Mouse (Mus musculus) kidney, adult 2 months (tissue): ENCODE measurements around the gene Fibcd1.

Source experiments
- CTCF ChIP-seq: fragments of 200-500 bp; conservative IDR thresholded peaks from 2 replicates; pipeline ENCODE4 v1.5.1; 2011; ENCODE audit warnings: low read depth, mild to moderate bottlenecking, control low read depth, low read length, moderate library complexity, mixed read lengths; ENCODE audit not compliant: insufficient read depth, insufficient read length
- POLR2A ChIP-seq: fragments of 200-500 bp; IDR thresholded peaks from one replicate; pipeline ENCODE4 v1.6.1; 2011; ENCODE audit warnings: low read depth, low read length, control low read depth

DNA sequence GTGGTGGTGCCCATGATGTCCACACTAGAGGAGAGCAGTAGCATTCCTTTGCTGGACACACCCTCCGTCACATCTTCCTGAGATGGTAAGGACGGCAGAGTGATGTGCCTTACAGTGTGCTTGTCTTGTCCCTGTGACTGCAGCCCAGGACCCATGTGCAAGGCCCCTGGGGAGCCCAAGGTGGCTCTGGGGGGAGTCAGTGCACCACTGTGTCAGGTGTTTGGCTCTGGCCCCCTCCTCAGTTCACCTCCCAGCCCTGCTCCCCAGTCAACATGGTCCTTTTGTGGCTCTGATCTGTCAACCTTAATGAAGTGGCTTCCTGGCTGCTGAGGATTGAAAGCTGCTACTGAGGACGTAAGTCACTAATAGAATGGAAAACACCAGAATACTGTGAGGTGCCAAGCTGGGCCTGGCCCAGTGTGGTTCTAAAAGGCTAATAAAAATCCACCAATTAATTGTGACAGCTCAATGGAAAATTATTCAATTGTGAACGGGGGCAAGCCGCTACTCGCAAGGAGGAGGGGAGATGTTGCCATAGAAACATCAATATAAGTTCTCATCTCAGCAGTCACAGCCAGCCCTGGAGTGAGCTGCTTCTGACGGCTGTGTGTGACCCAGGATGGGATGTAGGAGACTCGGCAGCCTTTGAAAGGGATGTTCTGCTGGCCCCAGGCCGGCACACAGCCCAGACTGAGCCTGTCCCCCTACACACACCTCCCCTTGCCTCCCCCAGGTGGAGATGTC, 39.0 kb downstream of the Fibcd1 start:
- TF ChIP-seq POLR2A: no peak
- TF ChIP-seq CTCF: no peak
